Mouse (Mus musculus): ENCODE data around the gene Olfr543. TPM values are rescaled to one million over a fixed set of nuclear protein-coding genes. Genes with fewer than 3 reads are reported as not detected.

Gene Olfr543
- polyA plus RNA-seq, 1 experiment = not detected

GRCm38 (mm10) chr7:102441657-102442391, 39.7 kb downstream of the Olfr543 start, which contains the start of gene Rrm1:
Rrm1 (plus strand) TSS chr7:102441695.
- TF ChIP-seq CTCF (IDR thresholded peaks at IDR 0.05; ENCODE audit: extremely low read depth, insufficient read depth, low read length) (no peak), POLR2A (IDR thresholded peaks at IDR 0.05; ENCODE audit: extremely low read depth, insufficient read depth, low read length) (peak; percentile 23; the same call in 1 of the 2 replicates)
- H3K4me1 ChIP-seq (ENCODE audit: control insufficient read depth, insufficient read depth, low read length) = no peaks in the 10 kb centered on the region
- H3K4me3 ChIP-seq (ENCODE audit: insufficient read depth, low read length) = peak within 1 kb of the TSS; percentile 53
- H3K27ac ChIP-seq (ENCODE audit: insufficient read depth, low read length) = no peak within 1 kb of the TSS

GRCm38 (mm10) chr7:102440822-102441656, 40.4 kb downstream of the Olfr543 start:
- Histone ChIP-seq H3K27ac (ENCODE audit: insufficient read depth, low read length) (no peak overlapping the region), H3K4me3 (ENCODE audit: insufficient read depth, low read length) (peak overlapping the region; percentile 53; the same call in 1 of the 2 replicates), H3K4me1 (ENCODE audit: control insufficient read depth, insufficient read depth, low read length) (no peaks in the 10 kb centered on the region)
- TF ChIP-seq POLR2A (IDR thresholded peaks at IDR 0.05; ENCODE audit: extremely low read depth, insufficient read depth, low read length) (no peak), CTCF (IDR thresholded peaks at IDR 0.05; ENCODE audit: extremely low read depth, insufficient read depth, low read length) (no peak)

DNA sequence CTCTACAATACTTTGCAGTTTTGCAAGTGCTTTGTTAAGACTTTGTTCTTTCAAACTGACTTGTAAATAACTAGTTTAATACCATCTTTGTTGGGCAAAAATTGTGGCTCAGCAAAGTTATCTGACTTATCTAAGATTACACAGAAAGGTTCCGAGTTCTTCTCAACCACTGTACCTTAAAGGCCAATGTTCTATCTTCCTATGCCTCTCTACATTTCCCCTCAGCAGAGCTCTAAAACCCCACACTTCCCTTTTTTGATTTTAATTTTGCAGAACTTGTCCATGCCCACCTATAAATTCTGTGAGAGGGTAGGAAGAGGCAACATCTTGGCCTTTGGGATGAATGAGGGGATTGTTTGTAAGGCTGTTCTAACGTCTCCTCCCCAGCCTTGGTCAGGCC, 47.1 kb downstream of the Olfr543 start:
- H3K4me1 ChIP-seq (ENCODE audit: control insufficient read depth, insufficient read depth, low read length) = no peaks in the 10 kb centered on the region
- no peak overlapping the region for H3K4me3 ChIP-seq (ENCODE audit: insufficient read depth, low read length)
- no peak for TF ChIP-seq POLR2A (IDR thresholded peaks at IDR 0.05; ENCODE audit: extremely low read depth, insufficient read depth, low read length)
- TF ChIP-seq CTCF (IDR thresholded peaks at IDR 0.05; ENCODE audit: extremely low read depth, insufficient read depth, low read length) = no peak
- no peak overlapping the region for H3K27ac ChIP-seq (ENCODE audit: insufficient read depth, low read length)

Other genes with a start within 250 kb of the Olfr543 start
- gene Rhog, start 225.6 kb downstream of the Olfr543 start, polyA plus RNA-seq (2012; rRNA removed) = 50.9 and 55.1 TPM in 2 replicates
- 75.4 and 75.7 TPM in 2 replicates for gene Stim1, start 213.9 kb downstream of the Olfr543 start, polyA plus RNA-seq (2012; rRNA removed)
- 11.0 and 12.5 TPM in 2 replicates for gene Rrm1, start 40.0 kb downstream of the Olfr543 start, polyA plus RNA-seq (2012; rRNA removed)
- not detected in 2 replicates for gene Olfr544, start 6.6 kb upstream of the Olfr543 start, polyA plus RNA-seq (2012; rRNA removed)
- gene Olfr545, start 17.9 kb upstream of the Olfr543 start, polyA plus RNA-seq (2012; rRNA removed) = not detected in 2 replicates
- not detected in 2 replicates for gene Olfr547, start 53.1 kb upstream of the Olfr543 start, polyA plus RNA-seq (2012; rRNA removed)
- not detected in 2 replicates for gene Olfr548-ps1, start 59.2 kb upstream of the Olfr543 start, polyA plus RNA-seq (2012; rRNA removed)
- gene Olfr549, start 68.2 kb upstream of the Olfr543 start, polyA plus RNA-seq (2012; rRNA removed) = not detected in 2 replicates
- gene Trim21, start 83.8 kb upstream of the Olfr543 start, polyA plus RNA-seq (2012; rRNA removed) = 2.1 and 2.3 TPM in 2 replicates
- gene Olfr550, start 89.8 kb upstream of the Olfr543 start, polyA plus RNA-seq (2012; rRNA removed) = 0.09 and 0.10 TPM in 2 replicates
- not detected in 2 replicates for gene Olfr551, start 110.2 kb upstream of the Olfr543 start, polyA plus RNA-seq (2012; rRNA removed)
- not detected in 2 replicates for gene Olfr552, start 116.1 kb upstream of the Olfr543 start, polyA plus RNA-seq (2012; rRNA removed)
- gene Olfr553, start 136.5 kb upstream of the Olfr543 start, polyA plus RNA-seq (2012; rRNA removed) = not detected in 2 replicates
- gene Olfr554, start 156.8 kb upstream of the Olfr543 start, polyA plus RNA-seq (2012; rRNA removed) = not detected in 2 replicates
- gene Olfr555, start 177.1 kb upstream of the Olfr543 start, polyA plus RNA-seq (2012; rRNA removed) = not detected in 2 replicates
- gene Olfr556, start 183.2 kb upstream of the Olfr543 start, polyA plus RNA-seq (2012; rRNA removed) = not detected in 2 replicates
- gene Trim68, start 205.6 kb upstream of the Olfr543 start, polyA plus RNA-seq (2012; rRNA removed) = 15.8 and 16.8 TPM in 2 replicates
- 0.09 and 0.10 TPM in 2 replicates for gene Olfr557, start 214.2 kb upstream of the Olfr543 start, polyA plus RNA-seq (2012; rRNA removed)
- 0.40 and 0.47 TPM in 2 replicates for gene Olfr558, start 220.5 kb upstream of the Olfr543 start, polyA plus RNA-seq (2012; rRNA removed)
- not detected in 2 replicates for gene Olfr33, start 237.4 kb upstream of the Olfr543 start, polyA plus RNA-seq (2012; rRNA removed)
- not detected in 2 replicates for gene Olfr559, start 245.8 kb upstream of the Olfr543 start, polyA plus RNA-seq (2012; rRNA removed)